Mouse (Mus musculus) liver, embryonic 14.5 days (tissue): Measurements from ENCODE around the gene Stxbp3.

Source experiments
- CTCF ChIP-seq: IDR thresholded peaks from 2 replicates; pipeline ENCODE4 v1.5.1; 2016; ENCODE audit warnings: antibody characterized with exemption, low read depth, control low read depth
- EP300 ChIP-seq: IDR thresholded peaks from 2 replicates; pipeline ENCODE4 v1.6.1; 2016; ENCODE audit warnings: antibody characterized with exemption, low read depth

DNA sequence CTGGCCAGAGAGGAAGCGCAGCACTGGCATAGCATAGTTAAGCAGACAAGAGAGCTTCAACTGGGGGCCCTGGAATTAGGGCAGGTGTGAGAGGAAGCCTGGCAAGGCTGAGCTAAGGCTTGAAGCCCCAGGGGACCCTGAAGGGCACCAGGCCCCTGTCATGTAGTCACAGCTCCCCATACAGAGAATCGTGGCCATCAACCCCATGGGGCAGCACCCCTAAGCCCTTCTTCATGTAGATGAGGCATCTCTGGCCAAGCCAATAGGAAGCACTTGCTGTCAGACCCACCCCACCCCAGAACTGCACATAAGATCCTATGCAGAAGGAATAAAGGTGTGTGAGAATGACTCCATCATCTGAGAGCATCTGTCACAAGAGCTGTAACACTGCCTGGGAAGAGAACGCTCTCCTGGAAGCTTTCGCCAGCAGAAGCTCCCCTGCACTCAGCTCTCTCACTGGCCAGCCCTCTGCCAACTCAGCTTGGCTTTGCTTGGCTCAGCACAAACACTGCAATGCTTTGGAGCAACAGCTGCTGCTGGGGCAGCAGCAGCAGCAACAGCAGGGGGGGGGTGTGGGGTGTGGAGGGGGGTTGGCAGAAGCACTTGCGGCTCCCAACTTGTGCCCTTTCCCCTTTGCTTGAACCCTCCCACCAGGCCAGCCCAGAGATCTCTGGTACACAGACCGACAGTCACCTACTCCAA lies 11.8 kb upstream of the Stxbp3 start:
- TF ChIP-seq CTCF = no peak
- no peak for TF ChIP-seq EP300
